Mouse (Mus musculus): ENCODE data around the gene Nid1.
"Not testable (repeated sequence)": the region's sequence is repeated elsewhere in the genome, so short reads cannot be mapped to it uniquely, and the experiment has no call there.

Nid1 gene

DNA sequence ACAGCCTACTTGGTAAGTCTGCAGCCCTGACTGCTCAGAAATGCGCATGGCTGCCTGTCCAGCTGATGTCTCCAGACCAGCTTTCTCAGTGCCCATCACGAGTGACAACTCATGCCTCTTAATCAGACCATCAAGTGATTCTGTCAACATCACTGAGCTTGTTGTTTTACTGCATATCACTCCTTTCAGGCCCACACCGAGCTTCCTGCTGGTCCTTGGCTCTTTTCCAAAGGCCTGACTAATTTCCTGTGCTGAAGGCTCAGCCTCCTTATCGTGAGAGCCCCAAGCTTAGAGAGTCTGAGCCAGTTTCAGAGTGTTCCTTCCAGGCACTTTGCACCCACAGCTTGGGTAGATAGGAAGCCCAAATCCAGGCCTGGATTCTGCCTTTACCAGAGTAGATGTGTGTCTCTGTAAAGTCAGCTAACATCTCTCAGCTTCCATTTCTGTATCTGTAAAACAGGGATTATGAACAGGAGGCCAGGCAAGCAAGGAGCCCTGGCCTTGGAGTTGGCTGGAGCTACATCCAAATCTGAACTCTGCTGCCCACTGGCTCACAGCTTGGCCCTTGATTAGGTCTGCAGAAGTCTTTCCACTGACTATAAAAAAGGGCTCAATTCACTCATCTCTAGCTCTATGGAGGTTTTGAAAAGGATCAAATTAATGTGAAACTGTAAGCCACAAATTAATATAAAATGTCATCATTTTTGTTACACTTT, 101.4 kb downstream of the Nid1 start:
- no peak for DNase-seq (ENCODE audit: low read depth, low spot score)

DNA sequence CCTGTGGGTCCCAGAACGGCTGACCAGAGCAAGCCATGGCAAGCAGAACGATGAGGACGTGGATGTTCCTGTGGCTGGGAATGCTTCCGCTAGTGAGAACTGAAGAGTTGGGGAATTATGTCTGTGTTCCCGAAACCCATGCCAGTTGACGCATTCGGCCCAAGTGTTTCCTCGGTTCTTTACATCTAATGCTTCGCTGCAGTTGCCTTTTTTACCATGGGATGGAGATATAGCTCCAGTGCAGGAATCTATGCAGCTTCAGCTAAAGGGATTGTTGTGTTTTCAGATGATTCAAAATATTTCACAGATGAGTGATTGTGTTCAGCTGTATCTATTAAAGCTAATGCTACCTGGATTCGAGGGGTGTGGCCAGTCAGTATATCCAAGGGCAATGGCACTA, 105.7 kb downstream of the Nid1 start:
- not testable (repeated sequence) for DNase-seq (ENCODE audit: low read depth, low spot score)

DNA sequence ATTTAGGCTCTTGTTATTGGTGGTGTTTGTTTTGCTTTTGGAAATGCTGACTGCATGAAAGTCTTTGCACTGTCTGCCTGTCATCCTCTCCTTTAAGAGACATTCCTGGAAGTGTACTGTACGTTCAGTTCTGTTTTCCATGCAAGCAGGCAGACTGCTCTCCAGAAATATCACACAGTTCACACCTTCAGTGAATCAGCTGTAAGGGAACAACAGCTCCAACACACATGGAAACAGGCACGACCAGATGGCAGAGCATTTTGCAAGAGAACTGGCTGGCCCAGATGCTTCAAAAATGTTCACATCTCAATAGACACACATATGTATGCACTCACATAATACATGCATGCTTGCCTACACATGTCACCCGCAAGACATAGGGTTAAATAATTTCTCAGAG, 109.4 kb downstream of the Nid1 start:
- DNase-seq (ENCODE audit: low read depth, low spot score): no peak

DNA sequence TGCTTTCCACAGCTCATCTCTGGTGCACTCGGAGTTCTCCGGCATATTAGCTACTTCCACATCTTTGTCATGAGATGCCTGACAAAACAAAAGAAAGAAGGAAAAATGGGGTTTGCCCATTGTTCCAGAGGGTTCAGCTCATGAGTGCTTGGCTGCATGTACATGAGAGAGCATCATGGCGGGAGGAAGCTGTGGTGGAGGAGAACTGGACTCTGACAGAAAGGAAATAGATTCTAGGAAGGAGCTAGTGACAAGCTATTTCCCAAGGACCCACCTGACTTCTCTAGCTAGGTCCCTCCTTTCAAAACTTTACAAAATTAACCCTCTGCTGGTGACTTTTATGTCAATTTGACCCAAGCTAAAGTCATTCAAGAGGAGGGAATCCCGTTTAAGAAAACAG, 110.5 kb downstream of the Nid1 start:
- no peak for DNase-seq (ENCODE audit: low read depth, low spot score)

DNA sequence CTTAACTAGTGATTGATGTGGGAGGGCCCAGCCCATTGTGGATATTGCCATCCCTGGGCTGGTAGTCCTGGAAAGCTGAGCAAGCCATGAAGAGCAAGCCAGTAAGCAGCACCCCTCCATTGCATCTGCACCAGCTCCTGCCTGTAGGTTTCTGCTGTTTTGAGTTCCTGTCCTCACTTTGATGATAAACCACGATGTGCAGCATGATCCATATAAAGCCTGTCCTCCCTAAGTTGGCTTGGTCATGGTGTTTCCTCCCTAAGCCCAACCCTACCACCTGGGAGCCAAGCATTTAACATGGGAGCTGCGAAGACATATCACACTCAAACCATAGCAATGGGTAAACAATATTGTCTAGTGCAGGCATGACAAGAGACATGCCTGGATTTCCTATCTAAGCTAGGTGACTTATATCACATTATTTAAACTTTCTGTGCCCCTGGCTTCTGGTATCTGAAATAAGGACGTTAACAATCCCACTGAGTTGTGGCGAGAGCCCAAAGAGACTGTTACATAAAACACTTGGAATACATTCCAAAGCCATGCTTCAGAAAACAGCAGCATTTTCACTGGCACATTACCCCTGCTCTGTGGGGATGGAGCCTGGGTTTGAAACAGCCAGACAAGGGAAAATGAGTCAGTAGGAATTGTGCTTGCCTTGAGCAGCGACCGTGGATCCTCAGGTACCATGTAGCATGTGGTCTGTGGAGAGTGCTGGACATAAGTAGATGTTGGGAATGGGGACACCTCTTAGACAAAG, 111.3 kb downstream of the Nid1 start:
- no peak for DNase-seq (ENCODE audit: low read depth, low spot score)

DNA sequence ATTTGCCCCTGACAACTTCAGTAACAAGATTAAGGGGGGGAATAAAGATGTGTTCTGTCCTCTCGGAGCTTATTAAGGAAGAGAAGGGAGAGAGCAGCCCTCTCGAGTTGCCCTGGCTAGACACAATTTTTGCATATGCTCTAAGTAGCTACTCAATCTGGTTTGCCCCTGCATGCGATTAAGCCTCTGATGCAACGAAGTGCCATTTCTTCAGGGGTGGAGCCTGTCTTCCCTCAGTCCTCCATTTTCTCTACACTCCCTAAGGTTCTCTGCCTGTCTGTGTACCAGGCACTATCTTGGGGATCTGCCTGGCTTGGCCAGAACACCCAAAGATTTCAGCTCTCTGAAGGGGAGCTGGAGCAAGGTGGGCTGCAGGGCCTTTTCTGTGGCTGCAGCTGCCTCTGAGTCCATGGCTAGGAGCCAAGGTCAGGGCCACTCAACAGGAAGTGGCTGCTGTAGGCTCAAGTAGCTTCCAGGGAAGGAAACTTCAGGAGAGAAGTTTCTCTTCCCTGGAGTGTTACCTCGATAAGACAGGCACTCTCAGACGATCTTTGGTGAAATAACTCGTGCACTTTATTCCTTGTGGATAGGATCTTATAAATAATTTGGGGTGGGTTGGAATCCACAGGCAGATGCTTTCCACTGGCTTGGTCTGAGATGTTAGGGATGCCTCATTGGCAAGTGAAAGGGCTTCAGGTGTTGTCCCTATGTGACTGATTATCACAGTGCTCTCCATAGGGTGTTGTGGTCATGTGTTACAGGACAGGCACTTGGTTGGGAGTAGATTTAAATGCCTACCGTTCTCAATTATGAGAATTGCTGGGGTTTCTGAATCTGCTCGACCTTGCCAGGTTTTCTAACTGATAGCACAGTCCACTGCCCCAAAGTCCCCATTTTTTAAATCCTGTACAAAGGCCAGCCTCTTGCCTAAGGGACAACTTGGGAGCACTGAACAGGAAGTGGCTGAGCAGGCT, 112.6 kb downstream of the Nid1 start:
- DNase-seq (ENCODE audit: low read depth, low spot score): no peak

DNA sequence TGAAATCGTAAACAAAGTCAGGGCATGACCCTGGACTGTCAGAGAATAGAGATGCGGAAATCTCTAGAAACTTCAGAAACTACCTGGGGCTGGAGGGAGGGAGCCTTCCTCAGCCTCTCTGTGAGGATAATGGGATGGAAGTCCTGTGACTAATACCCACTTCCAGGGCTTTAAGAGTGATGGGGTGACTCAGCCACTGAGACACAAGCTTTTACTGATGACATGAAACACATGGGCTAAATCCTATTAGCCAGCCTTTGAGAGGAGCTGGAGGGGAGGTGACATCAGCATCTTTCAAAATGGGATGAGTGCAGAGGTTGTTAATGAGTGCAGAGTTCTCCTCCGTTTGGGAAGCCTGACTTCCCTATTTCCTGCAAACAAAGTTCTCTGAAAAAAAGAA, 114.7 kb downstream of the Nid1 start:
- no peak for DNase-seq (ENCODE audit: low read depth, low spot score)

DNA sequence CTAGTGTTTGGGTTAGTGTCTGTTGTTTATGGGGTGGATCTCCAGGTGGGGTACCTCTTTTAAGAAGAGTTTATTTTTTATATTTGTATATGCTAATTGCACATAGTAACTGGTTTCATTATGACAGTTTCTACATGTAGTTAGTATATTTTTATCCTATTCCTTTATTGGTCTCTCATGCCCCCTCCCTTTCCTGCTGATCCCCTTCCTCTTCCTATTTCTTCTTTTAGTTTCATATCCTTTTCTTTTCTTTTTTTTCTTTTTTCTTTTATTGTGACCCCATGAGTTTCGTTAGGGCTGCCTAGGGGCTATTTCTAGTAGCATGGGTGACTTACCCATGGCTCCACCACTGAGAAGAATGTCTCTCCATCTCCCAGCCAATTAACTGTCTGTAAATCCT, 116.3 kb downstream of the Nid1 start:
- DNase-seq (ENCODE audit: low read depth, low spot score): no peak

DNA sequence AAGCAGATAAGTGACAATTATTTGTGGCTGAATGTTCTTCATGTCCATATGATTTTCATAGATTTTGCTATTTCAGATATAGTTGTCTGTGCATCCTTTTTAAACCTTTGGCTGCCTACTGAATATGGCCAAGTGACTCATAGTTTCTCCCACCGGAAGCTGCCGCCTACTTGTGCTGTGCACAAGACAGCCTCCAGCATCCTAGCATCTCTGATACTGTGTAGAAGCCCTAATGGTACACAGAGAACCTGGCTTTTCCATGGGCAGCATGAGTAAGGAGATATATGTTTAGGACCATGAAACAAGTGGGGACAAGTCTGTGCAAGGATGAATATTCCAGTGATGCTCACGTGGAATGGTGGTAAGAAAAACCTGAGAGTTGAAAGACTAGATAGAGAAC, 117.8 kb downstream of the Nid1 start:
- no peak for DNase-seq (ENCODE audit: low read depth, low spot score)

DNA sequence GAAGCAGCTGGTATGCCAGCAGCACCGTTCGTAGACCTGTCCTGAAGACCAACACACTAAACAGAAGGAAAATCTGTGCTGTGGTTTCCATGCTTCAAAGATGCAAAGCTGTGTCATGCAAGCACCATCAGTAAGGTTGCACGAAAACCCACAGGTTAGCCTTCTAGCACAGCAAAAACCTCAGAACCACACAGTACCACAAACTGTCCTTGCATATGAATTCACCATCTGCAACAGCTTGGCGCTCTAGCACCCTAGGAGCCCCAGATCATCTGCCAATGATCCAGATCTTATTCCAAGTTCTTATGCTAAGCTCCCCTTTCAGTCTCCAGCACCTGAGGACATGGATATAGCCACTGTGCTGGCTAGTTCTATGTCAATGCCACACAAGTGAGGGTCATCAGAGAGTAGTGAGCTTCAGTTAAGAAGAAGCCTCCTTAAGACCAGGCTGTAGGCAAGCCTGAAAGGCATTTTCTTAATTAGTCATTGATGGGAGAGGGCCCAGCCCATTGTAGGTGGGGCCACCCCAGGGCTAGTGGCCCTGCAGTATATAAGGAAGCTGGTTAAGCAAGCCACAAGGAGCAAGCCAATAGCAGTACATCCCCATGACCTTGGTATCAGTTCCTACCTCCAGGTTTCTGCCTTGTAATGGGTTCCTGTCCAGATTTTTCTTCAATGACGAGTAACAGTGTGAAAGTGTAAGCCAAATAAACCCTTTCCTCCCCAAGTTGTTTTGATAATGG, 119.8 kb downstream of the Nid1 start:
- DNase-seq (ENCODE audit: low read depth, low spot score): peak; percentile 29

DNA sequence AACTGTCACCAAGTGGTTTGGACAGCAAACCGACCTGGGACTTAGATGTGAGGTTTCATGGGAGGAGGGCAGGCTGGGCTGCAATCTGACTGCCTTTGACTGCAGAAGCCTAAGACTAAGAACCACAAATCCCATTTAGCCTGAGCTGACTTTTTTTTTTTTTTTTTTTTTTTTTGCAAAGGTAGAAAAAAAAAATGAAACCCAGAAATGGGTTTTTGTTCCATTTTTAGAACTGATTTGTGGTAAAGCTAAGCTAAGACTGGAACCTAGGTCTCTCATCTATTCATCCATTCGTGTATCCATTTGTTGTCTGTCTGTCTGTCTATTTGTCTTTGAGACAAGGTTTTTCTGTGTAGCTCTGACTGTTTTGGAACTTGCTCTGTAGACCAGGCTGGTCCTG, 120.9 kb downstream of the Nid1 start:
- DNase-seq (ENCODE audit: low read depth, low spot score): no peak

DNA sequence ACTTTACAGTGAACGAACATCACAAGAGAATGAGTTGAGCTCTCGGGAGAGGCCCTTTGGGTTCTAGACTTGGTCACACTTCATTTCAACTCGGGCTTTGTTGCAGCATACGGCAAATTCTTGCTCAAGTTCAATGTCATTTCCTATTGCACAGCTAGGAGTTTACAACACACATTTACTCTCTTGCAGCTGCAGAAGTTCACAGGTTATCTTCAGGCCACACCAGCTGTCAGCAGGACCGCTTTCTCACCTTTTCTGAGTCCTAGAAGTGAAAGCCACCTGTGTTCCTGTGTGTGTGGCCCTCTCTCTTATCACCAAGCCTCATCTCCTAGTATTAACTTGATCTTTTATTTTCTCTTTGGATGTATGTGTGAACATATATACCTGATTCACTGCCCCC, 121.5 kb downstream of the Nid1 start:
- no peak for DNase-seq (ENCODE audit: low read depth, low spot score)

Measured in ZHBTc4 (cell line).